Mouse (Mus musculus): ENCODE data around the gene Fam171b.
A peak's percentile ranks its signal among the peaks of the same experiment; 100 is the strongest.

The Fam171b gene

GRCm38 (mm10) chr2:83883850-83884420 is 71.5 kb downstream of the Fam171b start:
- DNase-seq (ENCODE audit: extremely low read depth, low read depth): no peak

GRCm38 (mm10) chr2:83893701-83894100 is 81.3 kb downstream of the Fam171b start:
- DNase-seq (ENCODE audit: extremely low read depth, low read depth): no peak

- no peak for DNase-seq (ENCODE audit: extremely low read depth, low read depth)
Observed at GRCm38 (mm10) chr2:83901896-83902540, 89.6 kb downstream of the Fam171b start.

GRCm38 (mm10) chr2:83929478-83930088 is 117.1 kb downstream of the Fam171b start:
- peak; percentile 43 for DNase-seq (ENCODE audit: extremely low read depth, low read depth)

Data from MEL-GATA-1-ER (cell line).